Mouse (Mus musculus): ENCODE measurements at regions not wholly inside any gene's neighbourhood (a gene's known extent, or its start where the extent isn't known, plus 50 kb on each side); places are given as distances from the start of the nearest gene placed in this dataset.

DNA sequence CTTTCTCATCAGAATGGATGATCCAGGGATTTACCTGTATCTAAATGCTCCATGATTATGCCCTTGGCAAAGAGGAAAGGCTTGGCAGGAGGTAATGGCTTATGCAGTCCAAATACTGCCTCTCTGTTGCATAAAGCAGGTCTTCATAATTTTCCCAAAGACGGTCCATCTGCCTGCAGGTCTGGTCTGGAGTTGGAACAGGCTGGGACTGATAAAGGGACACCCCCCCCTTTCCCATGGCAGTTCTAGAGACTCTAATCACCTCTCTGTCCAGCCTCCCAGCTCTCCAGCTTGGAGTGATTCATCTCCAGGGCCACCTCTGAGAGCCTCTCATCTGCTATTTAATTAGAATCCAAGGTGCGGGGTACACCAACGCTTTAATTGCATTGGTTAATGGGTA is 65.9 kb upstream of the Glce start:
- H3K4me3 ChIP-seq = no peak overlapping the region
- no peak for TF ChIP-seq CTCF (IDR thresholded peaks at IDR 0.05)
- H3K27ac ChIP-seq = no peak overlapping the region
- no peak for DNase-seq (ENCODE audit: extremely low spot score in 1 of 2, low spot score in 2 of 2)
- intact Hi-C loops (cut with DNase I) = no loop called here

DNA sequence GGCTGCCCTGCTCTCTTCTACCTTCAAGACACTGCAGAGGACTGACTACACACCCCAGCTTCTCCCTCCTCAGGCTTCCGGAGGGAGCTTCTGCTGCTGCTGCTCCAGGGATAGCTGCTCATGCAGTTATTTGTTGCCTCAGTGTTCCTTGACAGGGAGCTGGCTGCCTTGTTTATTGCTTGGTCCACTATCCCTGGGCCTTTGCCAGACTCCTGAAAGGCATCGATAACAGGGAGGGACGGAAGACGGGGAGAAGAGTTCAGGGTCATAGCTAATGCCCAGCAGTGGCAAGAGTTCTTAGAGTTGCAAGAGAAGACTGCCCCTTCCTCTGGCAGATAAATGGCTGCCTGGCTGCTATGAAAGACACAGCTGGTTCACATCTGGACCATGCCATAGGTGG is 64.4 kb upstream of the Glce start:
- no peak for DNase-seq (ENCODE audit: extremely low spot score in 1 of 2, low spot score in 2 of 2)
- intact Hi-C loops (cut with DNase I) = no loop called here
- H3K27ac ChIP-seq = no peak overlapping the region
- no peak overlapping the region for H3K4me3 ChIP-seq
- no peak for TF ChIP-seq CTCF (IDR thresholded peaks at IDR 0.05)

DNA sequence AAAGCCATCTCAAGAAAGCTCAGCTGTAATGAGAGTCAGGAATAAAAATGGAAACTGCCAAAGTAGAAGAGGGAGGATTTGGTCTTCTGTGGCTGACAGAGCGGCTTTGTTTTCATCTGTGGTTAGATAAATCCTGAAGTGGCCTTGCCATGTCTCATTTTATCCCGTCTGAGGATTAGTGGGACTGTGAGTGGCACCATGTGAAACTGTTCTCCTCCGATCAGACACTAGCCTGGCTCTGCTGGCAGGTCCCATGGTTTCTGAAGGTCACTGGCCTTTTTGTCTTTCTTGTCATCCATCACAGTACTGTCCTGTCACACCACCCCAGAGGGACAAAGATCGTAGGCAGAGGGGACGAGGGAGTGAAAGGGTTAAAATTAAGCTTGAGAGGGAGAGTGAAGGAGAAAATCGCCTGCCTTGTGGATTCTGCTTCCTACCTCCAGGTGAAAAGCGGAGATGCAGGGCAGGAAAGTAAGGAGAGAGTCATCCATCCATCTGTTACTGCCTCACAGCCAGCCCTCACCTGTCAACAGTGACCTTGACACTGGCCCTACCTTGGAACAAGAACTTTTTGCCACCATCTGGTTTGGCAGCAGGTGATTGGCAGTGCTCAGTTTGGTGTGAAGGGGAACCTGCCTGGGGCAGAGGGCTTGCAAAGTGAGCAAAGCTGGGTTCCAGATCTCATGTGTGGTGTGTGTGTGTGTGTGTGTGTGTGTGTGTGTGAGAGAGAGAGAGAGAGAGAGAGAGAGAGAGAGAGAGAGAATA is 63.2 kb upstream of the Glce start:
- TF ChIP-seq CTCF (IDR thresholded peaks at IDR 0.05) = no peak

DNA sequence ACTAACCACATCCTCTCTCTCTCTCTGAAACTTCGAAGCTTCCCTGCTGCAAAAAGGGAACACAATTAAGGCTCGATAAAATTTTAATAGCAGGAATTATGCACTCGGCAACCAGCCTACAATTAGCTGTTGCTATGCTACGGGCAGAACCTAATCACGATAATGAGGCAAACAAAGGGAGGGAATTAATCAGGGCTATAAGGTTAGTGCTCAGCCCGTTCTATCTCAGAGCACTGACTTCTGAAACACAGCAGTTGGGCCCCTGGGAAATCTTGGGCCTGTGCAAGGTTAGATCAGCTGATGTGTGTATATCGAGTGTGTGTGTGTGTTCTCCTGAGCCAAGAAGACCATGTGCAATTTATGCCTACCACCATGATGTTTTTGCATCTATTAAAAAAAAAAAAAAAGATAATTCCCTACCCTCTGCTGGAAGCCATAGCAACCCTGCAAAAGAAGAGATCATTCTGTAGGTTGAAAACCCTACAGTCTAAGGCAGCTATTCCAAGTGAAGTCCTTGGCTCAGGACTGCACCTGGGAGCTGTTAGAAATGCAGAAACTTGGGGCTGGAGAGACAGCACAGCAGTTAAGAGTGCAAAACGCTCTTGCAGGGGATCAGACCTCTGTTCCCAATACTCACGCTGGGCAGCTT is 58.9 kb upstream of the Glce start:
- intact Hi-C loops (cut with DNase I) = no loop called here
- no peak for TF ChIP-seq CTCF (IDR thresholded peaks at IDR 0.05)
- DNase-seq (ENCODE audit: extremely low spot score in 1 of 2, low spot score in 2 of 2) = no peak
- Histone ChIP-seq H3K4me3 (no peak overlapping the region), H3K27ac (no peak overlapping the region)

More for the DNA sequence above, 63.2 kb upstream of the Glce start:
- H3K27ac ChIP-seq = no peak overlapping the region
- intact Hi-C loops (cut with DNase I) = no loop called here
- H3K4me3 ChIP-seq = no peak overlapping the region
- DNase-seq (ENCODE audit: extremely low spot score in 1 of 2, low spot score in 2 of 2) = no peak

DNA sequence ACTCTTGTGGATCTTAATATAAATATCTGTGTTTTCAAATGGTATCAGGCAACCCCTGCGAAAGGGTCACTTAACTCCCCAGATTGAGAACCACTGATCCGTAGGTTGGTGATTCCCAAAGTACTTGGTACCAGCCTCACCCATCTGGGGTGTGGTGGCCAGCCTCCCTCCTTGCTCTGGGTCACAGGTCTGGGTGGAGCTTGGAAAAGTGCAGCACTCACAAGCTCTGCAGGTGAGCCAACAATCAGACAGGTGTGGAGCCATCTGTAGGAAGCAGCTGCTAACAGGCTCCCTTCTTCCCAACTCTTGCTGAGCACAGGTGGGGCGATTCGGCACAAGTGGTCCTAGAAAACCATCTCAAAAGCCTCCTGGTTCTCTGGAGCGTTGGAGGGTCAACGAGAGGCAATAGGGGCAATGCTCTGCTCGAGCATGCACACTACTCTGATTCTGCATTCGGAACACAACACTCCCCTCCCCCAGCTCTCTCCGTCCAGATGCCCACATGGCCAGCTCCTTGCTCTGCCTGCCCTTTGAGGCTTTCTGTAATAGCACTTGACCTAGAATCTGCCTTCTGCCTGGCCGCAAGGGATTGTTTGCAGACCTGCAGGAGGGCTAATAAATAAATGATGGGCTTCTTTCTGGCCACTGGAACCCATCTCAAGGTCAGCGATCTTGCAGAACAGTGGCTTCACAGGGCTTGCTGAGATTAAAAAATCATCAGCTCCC is 58.2 kb upstream of the Glce start:
- no peak for TF ChIP-seq CTCF (IDR thresholded peaks at IDR 0.05)
- no peak overlapping the region for H3K27ac ChIP-seq
- no peak overlapping the region for H3K4me3 ChIP-seq
- DNase-seq (ENCODE audit: extremely low spot score in 1 of 2, low spot score in 2 of 2) = no peak
- intact Hi-C loops (cut with DNase I) = no loop called here

DNA sequence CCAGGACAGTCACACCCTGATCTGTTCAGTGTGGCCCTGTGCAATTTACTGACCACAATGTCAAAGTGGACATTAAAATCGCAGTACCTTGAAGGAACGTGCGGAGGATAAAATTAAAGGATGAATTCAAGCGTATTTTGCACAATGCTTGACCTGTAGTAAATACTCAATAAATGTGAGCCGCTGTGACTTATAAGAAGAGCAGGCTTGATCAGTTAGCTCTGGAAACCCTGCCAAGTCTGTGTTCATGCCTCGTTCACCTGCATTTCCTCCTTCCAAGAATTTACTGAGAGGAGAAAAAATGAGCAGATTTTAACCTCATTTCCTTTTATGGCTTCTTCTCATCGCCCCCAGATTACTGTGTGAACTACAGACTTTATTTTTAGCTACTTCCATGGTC is 52.2 kb upstream of the Glce start:
- H3K4me3 ChIP-seq = no peak overlapping the region
- intact Hi-C loops (cut with DNase I) = no loop called here
- no peak for DNase-seq (ENCODE audit: extremely low spot score in 1 of 2, low spot score in 2 of 2)
- no peak overlapping the region for H3K27ac ChIP-seq
- no peak for TF ChIP-seq CTCF (IDR thresholded peaks at IDR 0.05)
